Mouse (Mus musculus) liver (tissue): ENCODE results near the gene Ugt1a2.
"Not testable (repeated sequence)": the region's sequence is repeated elsewhere in the genome, so short reads cannot be mapped to it uniquely, and the experiment has no call there.

Experiments used
- DNase-seq: peaks from one replicate; pipeline ENCODE4 v3.0.0-alpha.2; 2020; ENCODE audit warnings: mixed read lengths

Ugt1a2 gene

DNA sequence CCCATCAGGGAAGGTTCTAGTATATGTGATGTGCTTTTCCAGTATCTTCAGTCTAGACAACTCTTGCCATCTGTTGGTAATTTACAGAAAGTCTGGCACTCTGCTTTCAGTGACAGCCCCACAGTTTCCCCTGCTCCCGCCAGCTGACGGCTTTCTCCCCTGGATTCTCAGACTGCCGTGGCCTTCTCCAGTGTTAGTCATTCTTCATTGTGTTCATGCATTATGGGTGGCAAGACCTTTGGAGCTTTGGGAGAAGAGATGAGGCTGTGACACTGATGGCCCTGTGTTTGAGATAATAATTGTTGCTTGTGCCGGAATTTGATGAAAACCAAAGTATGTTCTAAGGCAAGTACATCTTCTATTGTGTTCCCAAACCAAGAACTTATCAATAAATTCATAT lies 18.2 kb downstream of the Ugt1a2 start:
- no peak for DNase-seq

- no peak for DNase-seq
Observed at GRCm38 (mm10) chr1:88219054-88219453, 18.7 kb downstream of the Ugt1a2 start.

DNA sequence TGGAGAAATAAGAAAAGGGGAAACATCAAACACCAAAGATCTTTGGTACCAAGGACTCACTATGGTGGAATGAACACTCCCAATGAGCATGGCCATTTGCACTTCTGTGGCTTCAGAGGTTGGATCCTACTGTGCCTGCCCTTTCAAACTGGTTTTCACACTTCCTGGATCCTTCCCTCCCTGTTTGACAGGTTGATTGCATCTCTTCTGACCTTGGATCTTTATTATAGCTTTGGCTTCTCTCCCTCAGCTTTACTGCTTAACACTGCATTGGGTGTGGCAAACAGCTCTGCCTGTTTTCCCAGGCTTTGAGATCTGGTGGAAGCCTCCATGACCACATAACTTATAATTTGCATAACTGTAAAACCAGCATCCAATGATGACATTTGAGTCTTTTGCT lies 19.9 kb downstream of the Ugt1a2 start:
- DNase-seq: no peak

DNA sequence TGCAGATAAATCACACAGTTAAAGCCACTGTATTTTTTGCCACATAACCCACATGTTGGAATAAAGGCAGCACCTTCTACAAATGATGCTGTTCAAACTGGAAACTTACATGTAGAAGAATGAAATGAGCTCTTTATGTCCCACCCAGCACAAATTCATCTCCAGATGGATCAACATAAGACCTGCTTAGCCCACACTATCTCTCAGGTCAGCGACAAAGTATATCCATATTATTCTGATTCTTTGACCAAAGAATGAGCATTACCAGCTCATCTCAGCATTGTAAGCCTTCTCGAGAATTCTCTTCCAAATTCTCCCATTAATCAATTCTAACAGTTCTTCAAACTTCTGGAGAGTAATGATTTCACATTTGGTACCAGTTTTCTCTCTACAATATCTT lies 21.8 kb downstream of the Ugt1a2 start:
- no peak for DNase-seq

DNA sequence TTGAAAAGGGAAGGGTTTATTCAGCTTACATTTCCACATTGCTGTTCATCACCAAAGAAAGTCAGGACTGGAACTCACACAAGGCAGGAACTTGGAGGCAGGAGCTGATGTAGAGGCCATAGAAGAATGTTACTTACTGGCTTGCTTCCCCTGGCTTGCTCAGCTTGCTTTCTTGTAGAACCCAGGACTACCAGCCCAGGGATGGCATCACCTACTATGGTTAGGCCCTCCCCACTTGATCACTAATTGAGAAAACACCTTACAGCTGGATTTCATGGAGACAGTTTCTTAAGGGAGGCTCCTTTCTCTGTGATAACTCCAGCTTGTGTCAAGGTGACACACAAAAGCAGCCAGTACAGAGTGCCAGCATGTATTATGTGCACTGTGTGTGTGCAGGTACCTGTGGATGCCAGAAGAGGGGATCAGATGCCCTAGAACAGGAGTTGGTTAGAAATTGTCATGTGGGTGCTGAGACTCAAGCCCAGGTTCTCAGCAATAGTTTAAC lies 22.7 kb downstream of the Ugt1a2 start:
- not testable (repeated sequence) for DNase-seq

- DNase-seq: no peak
Observed at GRCm38 (mm10) chr1:88223591-88223990, 23.2 kb downstream of the Ugt1a2 start.

- no peak for DNase-seq
Observed at GRCm38 (mm10) chr1:88224029-88224776, 23.8 kb downstream of the Ugt1a2 start.

GRCm38 (mm10) chr1:88225301-88225700 lies 24.9 kb downstream of the Ugt1a2 start:
- DNase-seq: not testable (repeated sequence)

DNA sequence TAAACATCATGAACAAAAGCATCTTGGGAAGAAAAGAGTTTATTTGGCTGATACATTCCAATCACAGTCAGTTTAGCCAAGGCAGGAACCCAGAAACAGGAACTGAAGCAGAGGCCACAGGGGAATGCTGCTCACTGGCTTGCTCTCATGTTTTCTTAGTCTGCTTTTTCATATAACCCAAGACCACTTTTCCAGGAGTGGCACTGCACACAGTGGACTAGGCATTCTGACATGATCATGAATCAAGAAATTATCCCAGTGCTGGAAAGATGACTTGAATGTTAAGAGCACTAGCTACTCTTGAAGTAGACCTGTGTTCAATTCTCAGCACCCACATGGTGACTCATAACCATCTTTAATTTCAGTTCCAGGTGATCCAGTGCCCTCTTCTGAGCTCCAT lies 25.3 kb downstream of the Ugt1a2 start:
- no peak for DNase-seq

DNA sequence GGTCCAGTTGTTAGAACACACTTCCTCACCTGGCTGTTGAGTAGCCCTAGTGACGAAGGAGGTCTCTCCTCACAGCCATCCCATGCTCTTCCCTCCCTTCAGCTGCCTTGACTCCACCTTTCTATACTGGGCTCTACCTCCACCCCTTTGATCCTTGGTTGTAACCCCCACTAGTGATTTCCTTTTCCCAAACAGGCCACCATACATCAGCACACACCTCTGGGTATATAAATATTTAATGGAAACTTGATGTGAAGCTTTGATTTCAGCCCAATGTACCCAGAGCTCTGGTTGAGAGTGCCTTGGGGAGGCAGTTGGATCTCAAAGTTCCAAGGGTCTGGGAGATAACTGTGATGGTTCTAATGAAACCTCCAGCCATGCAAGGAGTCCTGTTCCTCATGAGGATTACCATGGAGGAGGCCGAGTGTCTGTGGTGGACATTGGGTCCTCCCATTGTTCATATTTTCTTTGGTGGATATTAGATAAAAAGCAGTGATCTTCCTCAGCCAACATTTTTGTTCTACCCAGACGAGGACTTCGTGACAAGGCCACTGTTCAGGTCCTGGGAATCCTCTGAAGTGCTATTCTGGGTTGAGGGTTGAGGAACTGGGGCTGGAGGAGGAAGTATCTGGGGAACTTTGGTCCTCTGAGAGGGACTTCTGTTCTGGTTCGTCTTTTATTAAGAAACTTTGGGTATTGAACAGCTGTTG lies 26.4 kb downstream of the Ugt1a2 start, which contains the start of gene Mroh2a:
Mroh2a (plus strand) TSS at position 317 of the 710 bp plus-strand sequence.
- DNase-seq: no peak

DNA sequence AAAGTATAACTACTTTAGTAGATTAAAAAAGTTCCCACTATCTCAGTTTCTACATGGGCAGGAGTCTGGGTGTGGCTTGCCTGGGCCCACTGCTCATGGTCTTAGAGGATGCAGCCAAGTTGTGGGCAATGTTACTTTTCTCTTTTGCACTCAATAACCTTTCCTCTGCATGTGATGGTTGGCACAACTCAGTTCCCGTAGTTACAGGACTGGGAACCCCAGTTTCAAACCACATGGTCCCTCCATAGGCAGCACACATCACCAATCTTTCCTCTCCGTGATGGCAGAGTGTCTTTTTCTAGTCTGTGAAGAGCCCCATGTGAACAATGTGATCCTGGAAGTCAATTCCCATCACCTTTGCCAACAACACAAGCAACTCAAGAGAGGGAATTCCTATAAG lies 27.1 kb downstream of the Ugt1a2 start:
- DNase-seq: no peak

DNA sequence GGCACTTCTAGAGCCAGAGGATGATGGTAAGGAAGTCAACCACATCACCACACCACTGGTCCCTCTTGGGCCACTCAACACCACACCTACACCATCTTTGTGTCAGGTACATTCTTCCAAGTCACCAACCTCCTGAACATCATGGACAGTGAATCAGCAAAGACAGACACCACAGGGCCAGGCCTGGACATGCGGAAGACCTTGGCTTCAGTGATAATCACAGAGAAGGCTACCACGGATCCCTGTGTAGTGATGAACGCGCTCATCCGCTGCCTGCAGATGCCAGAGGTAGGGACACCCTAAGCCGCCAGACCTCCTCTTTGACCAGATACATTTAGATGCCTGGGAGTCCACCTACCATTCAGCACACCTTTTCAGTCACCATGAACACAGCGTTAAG lies 27.7 kb downstream of the Ugt1a2 start:
- no peak for DNase-seq

- DNase-seq: no peak
Observed at GRCm38 (mm10) chr1:88229566-88229965, 29.2 kb downstream of the Ugt1a2 start.

GRCm38 (mm10) chr1:88229986-88230385 lies 29.6 kb downstream of the Ugt1a2 start:
- DNase-seq: no peak

DNA sequence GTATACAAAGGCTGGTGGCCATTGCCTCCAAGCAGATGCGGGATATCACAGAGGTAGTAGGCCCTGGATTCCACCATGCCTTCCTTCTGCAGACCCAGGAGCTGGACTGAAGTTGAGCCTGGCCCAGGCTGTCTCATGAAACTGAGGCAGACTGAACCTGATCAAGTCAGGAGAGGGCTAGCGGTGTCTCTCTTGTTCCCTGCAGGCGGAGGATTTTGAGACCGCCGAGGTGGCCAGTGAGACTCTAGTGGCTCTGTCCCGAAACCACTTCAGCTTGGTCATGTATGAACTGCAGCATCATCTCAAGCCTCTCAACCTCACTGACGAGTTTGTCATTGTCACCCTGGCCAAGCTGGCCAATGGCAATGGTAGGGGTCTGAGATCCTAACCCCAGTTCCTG lies 30.0 kb downstream of the Ugt1a2 start:
- no peak for DNase-seq

- DNase-seq: no peak
Observed at GRCm38 (mm10) chr1:88230981-88231802, 30.8 kb downstream of the Ugt1a2 start.

DNA sequence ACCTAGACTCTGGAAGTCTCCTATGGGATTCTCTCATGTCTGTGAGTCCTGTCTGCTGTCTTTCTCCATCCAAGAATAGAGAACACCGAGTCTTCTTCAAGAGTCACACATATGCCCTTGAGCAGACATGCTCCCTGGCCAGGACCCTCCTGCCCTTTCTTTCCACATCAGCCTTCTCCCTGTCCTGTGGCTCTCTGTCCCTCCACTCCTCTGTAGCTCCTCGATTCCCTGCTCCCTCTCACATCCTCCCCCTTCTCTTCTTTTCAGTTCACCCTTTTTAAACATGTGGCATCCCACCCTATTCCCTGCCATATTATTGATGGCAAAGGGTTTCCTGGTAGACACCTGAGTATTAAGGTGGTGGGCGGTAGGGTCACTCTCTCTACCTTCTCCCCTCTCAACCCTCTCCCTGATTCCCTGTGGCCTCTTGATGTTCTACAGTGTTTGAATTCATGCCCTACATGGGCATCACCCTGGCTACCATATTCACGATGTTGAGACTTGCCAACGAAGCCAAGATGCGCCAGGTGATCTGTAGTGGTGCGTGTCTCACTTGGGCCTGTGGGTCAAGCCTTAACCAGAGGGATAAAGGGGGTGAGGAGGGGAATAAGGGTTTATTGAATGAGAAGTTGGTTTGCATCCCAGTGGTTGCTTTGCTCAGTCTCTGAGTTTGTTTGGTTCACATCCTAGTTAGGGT lies 31.6 kb downstream of the Ugt1a2 start:
- DNase-seq: no peak

DNA sequence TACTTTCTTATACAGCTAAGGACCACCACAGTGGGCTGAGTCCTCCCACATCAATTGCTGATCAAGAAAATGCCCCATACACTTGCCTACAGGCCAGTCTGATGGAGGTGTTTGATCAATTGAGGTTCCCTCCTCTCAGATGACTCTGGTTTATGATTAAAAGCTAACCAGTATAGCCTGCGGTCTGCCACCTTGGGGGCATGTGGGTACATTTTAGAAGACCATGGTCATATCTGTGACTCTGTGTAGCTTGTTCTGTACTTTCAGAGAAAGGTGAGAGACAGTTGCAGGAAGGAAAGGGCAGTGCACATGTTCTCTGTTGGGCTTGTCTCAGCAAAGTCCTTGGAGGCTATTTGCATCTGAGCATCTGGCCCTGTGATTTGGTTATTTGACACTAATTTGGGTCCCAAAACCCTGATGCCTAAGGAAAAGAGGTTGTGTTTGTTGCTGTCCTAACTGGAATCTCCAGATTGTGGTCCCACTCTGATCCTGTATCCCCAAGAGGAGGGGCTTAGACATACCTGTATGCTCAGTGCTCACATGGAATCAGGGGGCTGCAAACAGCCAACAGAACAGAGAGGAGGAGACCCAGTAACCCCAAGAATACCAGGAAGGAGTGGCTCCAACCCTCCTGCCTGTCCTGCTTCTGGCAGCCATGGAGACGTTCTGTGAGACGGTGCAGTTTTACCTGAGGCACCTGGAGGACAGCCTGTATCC lies 32.4 kb downstream of the Ugt1a2 start:
- DNase-seq: no peak

GRCm38 (mm10) chr1:88233421-88234247 lies 33.2 kb downstream of the Ugt1a2 start:
- no peak for DNase-seq

DNA sequence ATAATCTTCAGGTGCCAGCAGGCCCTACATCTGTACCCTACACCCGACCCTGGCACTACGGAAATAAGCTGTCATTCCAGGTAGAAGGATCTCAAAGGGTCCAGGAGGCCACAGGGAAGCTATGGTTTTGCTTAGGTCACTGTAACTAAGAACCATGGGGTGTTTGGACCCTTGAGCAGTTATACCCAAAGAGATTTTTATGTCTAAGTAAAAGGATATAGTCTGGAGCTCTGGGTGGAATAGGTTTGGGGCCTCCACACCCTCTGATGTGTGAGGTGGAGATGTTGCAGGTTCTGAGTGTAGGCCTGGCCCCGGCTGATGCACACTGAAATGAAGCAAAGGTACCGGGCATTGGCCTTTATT lies 33.8 kb downstream of the Ugt1a2 start:
- DNase-seq: no peak

DNA sequence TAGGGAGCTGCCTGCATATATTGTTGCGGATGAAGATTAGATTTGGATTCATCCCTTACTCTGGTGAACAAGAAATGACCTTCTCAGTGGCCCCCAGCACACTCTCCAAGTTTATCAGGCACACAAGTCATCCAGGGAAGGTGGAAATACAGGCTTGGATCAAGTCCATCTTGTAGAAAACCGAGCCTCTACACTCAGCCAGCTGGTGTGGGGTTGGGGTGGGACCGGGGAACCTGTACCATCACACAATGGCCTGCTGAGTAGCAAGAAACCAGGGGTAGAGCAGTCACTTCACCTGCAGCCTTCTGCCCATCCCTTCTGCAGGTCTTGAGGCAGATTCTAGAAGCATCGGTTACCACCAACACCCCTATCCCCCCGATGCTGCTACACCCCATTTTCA lies 34.2 kb downstream of the Ugt1a2 start:
- DNase-seq: no peak
